Mouse (Mus musculus): ENCODE data around the gene Mrln.
A peak's percentile ranks its signal among the peaks of the same experiment; 100 is the strongest.

- peak; percentile 84 for TF ChIP-seq CTCF (IDR thresholded peaks at IDR 0.05; ENCODE audit: borderline replicate concordance, insufficient read depth, low read depth, low read length)
- TF ChIP-seq POLR2A (IDR thresholded peaks at IDR 0.05; ENCODE audit: borderline replicate concordance, insufficient read depth, low read length): no peak
Observed at GRCm38 (mm10) chr10:70173314-70173713, 31.1 kb upstream of the Mrln start.
